Mouse (Mus musculus): ENCODE measurements at regions not wholly inside any gene's neighbourhood (a gene's known extent, or its start where the extent isn't known, plus 50 kb on each side); places are given as distances from the start of the nearest gene placed in this dataset.

- DNase-seq, result no peak
Observed at GRCm38 (mm10) chr8:41485163-41485562, 68.3 kb upstream of the Frg1 start.

GRCm38 (mm10) chr8:41483297-41483696 lies 66.4 kb upstream of the Frg1 start:
- no peak for DNase-seq

DNA sequence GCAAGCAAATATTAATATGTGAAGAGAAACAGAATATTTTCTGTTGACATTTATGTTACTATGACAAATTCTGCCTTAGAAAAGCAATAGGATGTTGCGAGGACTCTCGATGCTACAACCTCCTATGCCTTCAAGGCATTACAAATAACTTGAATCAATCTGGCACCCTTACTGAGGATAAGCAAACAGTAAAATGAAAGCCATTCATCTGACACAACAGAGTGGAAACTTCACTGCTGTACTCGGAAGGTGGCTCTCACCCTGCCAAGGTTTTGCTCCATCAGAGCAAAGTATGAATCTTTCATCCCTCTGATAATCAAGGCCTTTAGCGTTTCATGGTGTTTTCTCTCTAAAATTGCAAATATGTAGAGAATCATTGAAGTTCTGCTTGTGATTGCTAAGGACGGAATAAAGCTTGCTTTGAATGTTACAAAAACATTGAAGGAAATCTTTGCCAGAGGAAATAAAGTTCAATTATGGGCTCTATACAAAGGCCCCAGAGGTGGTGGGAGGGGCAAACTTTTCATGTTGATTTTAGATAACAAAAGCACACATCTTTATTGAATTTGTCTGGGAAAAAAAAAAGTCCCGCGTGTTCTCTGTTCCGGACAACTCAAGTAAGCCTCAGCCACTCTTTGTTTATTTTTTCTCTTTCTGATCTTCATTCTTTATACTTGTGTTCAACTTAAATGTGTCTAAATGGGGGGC lies 56.3 kb upstream of the Frg1 start:
- DNase-seq, result no peak

- no peak for DNase-seq
Observed at GRCm38 (mm10) chr8:41472233-41472632, 55.4 kb upstream of the Frg1 start.

Measured in gastrocnemius, postnatal 25 days (tissue).